In the genomic region with DNA sequence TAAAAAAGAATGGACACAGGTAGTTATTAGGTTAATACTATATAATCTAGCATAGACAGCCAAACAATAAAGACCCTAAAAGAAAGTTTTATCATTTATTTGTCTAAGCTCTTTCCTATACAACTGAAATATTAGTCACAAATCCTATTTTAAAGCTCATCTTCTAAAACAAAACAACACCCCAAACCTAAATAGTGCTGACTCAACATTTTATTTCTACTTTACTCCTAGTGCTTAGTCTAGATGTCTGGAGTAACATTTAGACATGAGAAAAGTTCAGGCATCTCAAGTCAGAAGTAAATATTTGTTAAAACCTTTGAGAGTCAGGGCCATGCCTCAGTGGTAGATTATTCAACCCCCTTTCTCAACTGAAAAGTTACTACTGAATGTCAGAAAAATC, we compare ENCODE assay signal across 30 mouse cellular contexts.
"Had no signal": no experiment of that assay in that cellular context is flagged by ENCODE, and none has a peak within 500 bp of the region (broad histone marks: within the 10 kb centered on the region; RNA-seq: fewer than 3 reads in every experiment).

No protein-coding gene starts in this region.

- H3K27me3 ChIP-seq: limb, embryonic 12.5 days; limb, embryonic 13.5 days; limb, embryonic 15.5 days; liver, embryonic 12.5 days; liver, embryonic 13.5 days; liver, embryonic 15.5 days; lung, embryonic 15.5 days; megakaryocyte, embryonic 14.5 days; midbrain, embryonic 12.5 days; midbrain, embryonic 13.5 days had no signal

- H3K9ac ChIP-seq: limb, embryonic 12.5 days; limb, embryonic 13.5 days; limb, embryonic 15.5 days; liver, embryonic 12.5 days; liver, embryonic 13.5 days; liver, embryonic 14.5 days; liver, embryonic 15.5 days; liver, postnatal 0 days; lung, embryonic 14.5 days; lung, embryonic 15.5 days; midbrain, embryonic 12.5 days; midbrain, embryonic 13.5 days had no signal

- H3K4me2 ChIP-seq: limb, embryonic 12.5 days; limb, embryonic 13.5 days; limb, embryonic 15.5 days; liver, embryonic 11.5 days; liver, embryonic 12.5 days; liver, embryonic 13.5 days; liver, embryonic 15.5 days; lung, embryonic 14.5 days; lung, embryonic 15.5 days; midbrain, embryonic 11.5 days; midbrain, embryonic 12.5 days; midbrain, embryonic 13.5 days had no signal

- H3K4me1 ChIP-seq: limb, embryonic 10.5 days; limb, embryonic 12.5 days; limb, embryonic 13.5 days; limb, embryonic 15.5 days; liver, embryonic 12.5 days; liver, embryonic 13.5 days; liver, embryonic 15.5 days; lung, embryonic 15.5 days; megakaryocyte, embryonic 14.5 days; midbrain, embryonic 10.5 days; midbrain, embryonic 12.5 days; midbrain, embryonic 13.5 days had no signal

- ATAC-seq: liver, embryonic 12.5 days; liver, postnatal 0 days; lung, postnatal 0 days; midbrain, embryonic 13.5 days; midbrain, embryonic 16.5 days had no signal

- DNase-seq: left cerebral cortex, postnatal 4 days; liver; liver, embryonic 13.5 days; liver, postnatal 0 days; lung, adult 18-20 months; lung, embryonic 14.5 days; lung, postnatal 10 days; lung, postnatal 14 days; lung, postnatal 36 days; lung, postnatal 4 days; midbrain, embryonic 14.5 days had no signal

- H3K4me3 ChIP-seq: left cerebral cortex, adult 2 months; limb, embryonic 10.5 days; limb, embryonic 12.5 days; limb, embryonic 13.5 days; limb, embryonic 15.5 days; liver, embryonic 12.5 days; liver, embryonic 13.5 days; liver, embryonic 15.5 days; lung, embryonic 15.5 days; megakaryocyte, embryonic 14.5 days; midbrain, embryonic 10.5 days; midbrain, embryonic 12.5 days; midbrain, embryonic 13.5 days; myocyte had no signal

- H3K9me3 ChIP-seq: limb, embryonic 10.5 days; limb, embryonic 12.5 days; limb, embryonic 13.5 days; limb, embryonic 15.5 days; liver, embryonic 12.5 days; liver, embryonic 13.5 days; liver, embryonic 15.5 days; lung, embryonic 15.5 days; megakaryocyte, embryonic 14.5 days; midbrain, embryonic 10.5 days; midbrain, embryonic 13.5 days had no signal

- H3K27ac ChIP-seq: left cerebral cortex, adult 2 months; limb, embryonic 10.5 days; limb, embryonic 12.5 days; limb, embryonic 13.5 days; limb, embryonic 15.5 days; liver, embryonic 12.5 days; liver, embryonic 13.5 days; liver, embryonic 14.5 days; liver, embryonic 15.5 days; lung, embryonic 15.5 days; macrophage; midbrain, embryonic 10.5 days; midbrain, embryonic 12.5 days; midbrain, embryonic 13.5 days had no signal
